Comparison of ENCODE assay signal across 10 mouse cellular contexts in the genomic region with DNA sequence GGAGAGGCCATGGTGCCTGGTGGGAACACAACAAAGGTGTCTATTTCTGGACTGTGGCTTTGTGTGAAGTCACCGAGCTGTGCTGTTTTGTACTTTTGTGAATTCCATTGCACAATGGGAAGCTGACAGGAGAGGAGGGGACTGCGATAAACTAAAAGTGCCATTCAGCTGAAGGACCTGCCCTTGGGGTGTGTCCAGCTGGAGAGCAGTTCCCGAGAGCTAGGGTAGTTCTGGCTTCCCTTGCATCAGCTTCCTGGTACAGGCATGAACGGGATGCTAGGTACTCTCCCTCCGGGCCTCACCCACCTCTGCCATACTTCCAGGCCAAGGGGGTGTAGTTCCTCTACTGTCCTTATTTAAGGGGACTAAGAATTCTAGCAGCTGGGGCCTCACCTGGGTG.
DNase-seq lines count a peak whose midpoint lies in the region; ATAC-seq lines count a peak whose summit lies in the region.
"Had no signal": no experiment of that assay in that cellular context is flagged by ENCODE, and none has a peak within 500 bp of the region (broad histone marks: within the 10 kb centered on the region; RNA-seq: fewer than 3 reads in every experiment).

No protein-coding gene starts in this region.

- H3K27ac ChIP-seq in heart, embryonic 14.5 days (replicated peaks in 1 of 2; ENCODE audit: control insufficient read depth in 1 of 2, insufficient read depth in 1 of 2, low read depth in 2 of 2, low read length in 2 of 2): peak overlapping the region; percentile 30 to 57; a peak in 3 of 4 replicates

- no peaks in the 10 kb centered on the region for H3K9me3 ChIP-seq in heart, embryonic 14.5 days (ENCODE audit: control insufficient read depth, low read length)
- H3K9me3 ChIP-seq: megakaryocyte, embryonic 14.5 days had no signal

- no peak overlapping the region for H3K4me3 ChIP-seq in heart, embryonic 14.5 days (ENCODE audit: control insufficient read depth in 1 of 2, insufficient read depth in 1 of 2, low read depth in 1 of 2, low read length in 2 of 2)
- H3K4me3 ChIP-seq: megakaryocyte, embryonic 14.5 days had no signal

- H3K27me3 ChIP-seq in heart, embryonic 14.5 days (ENCODE audit: control insufficient read depth, insufficient read depth, low read length): no peaks in the 10 kb centered on the region
- H3K27me3 ChIP-seq: megakaryocyte, embryonic 14.5 days had no signal

- ATAC-seq in heart, embryonic 14.5 days (ENCODE audit: insufficient number of reproducible peaks, insufficient read depth, low FRiP score, low read depth): no peak
- ATAC-seq: activated CD4-positive, CD25-positive, alpha-beta regulatory T cell, adult 4 months had no signal

- H3K4me2 ChIP-seq in heart, embryonic 14.5 days (ENCODE audit: low read length): no peak overlapping the region

- H3K4me1 ChIP-seq in heart, embryonic 14.5 days (ENCODE audit: control insufficient read depth in 2 of 2, insufficient read depth in 2 of 2, low read length in 2 of 2): peaks cover 5 to 6% of the 10 kb centered on the region in 2 experiments; a peak in 3 of 4 replicates
- H3K4me1 ChIP-seq: megakaryocyte, embryonic 14.5 days had no signal

- WGBS in heart, embryonic 14.5 days: 26% methylated on average over 5 of the region's 5 CpGs

- no peak overlapping the region for H3K9ac ChIP-seq in heart, embryonic 14.5 days (ENCODE audit: low read length)

- H3K36me3 ChIP-seq in heart, embryonic 14.5 days (ENCODE audit: control insufficient read depth, insufficient read depth, low read length): no peaks in the 10 kb centered on the region

- no peak for DNase-seq in heart, adult 11 months
- peak; percentile 70 for DNase-seq in ES-CJ7 (ENCODE audit: low read depth, low spot score)
- DNase-seq in ZHBTc4 (ENCODE audit: low read depth, low spot score): peak; percentile 84
- DNase-seq in lung, postnatal 10 days: peak; percentile 68
- no peak for DNase-seq in urinary bladder, postnatal 14 days (ENCODE audit: low spot score)
- DNase-seq in left cerebral cortex, adult 11 months (ENCODE audit: low spot score): no peak
- DNase-seq: layer of hippocampus, postnatal 36 days had no signal

Comparison
In these comparisons a context has a peak if more than half of its experiments do, and no peak if none do; other contexts are left out.
1. DNase-seq: peak in ES-CJ7 (single experiment), ZHBTc4 (single experiment) and lung, postnatal 10 days (single experiment); none in heart, adult 11 months (single experiment), urinary bladder, postnatal 14 days (single experiment) and left cerebral cortex, adult 11 months (single experiment).